Mouse (Mus musculus) lung, adult 2 months (tissue): ENCODE data around the gene Gstm5.

Experiments used
- CTCF ChIP-seq: fragments of 200-500 bp; IDR thresholded peaks from 2 replicates; pipeline ENCODE4 v1.5.1; 2011; ENCODE audit warnings: mild to moderate bottlenecking, low read length, control low read depth; ENCODE audit not compliant: insufficient read depth
- POLR2A ChIP-seq: fragments of 200-500 bp; IDR thresholded peaks from 2 replicates; pipeline ENCODE4 v1.6.1; 2011; ENCODE audit warnings: low read depth, mild to moderate bottlenecking, control low read depth, low read length, borderline replicate concordance; ENCODE audit errors: extremely low read depth

- TF ChIP-seq CTCF (no peak), POLR2A (no peak)
Observed at GRCm38 (mm10) chr3:107873335-107874251, 22.0 kb upstream of the Gstm5 start.
